Mouse (Mus musculus): ENCODE measurements around the gene Gin1. TPM values are rescaled to one million over a fixed set of nuclear protein-coding genes. Genes with fewer than 3 reads are reported as not detected.

Gene Gin1
- polyA plus RNA-seq, 1 experiment from 2014 or later: 10.9 TPM

DNA sequence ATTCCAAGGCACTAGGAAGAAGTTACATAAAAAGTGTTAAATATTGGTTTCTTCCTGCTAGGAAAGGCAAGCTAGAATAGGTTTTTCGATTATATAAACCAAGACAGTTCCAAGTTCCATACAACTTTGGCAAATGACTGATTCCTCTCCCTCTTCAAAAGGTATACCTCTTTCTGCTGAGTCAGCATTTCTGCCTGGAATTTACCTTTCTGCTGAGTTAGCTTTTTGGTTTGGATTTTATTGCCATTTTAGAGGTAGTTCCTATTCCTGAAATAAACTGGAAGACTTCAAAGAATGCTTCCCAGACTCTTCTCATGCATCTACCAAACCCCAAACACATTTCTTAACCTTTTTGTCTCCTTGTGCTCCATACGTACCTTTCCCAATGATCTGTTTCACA lies 1.9 kb upstream of the Gin1 start:
- 63% methylated on average over 2 of the region's 2 CpGs for WGBS (ENCODE audit: insufficient replicate concordance)
- no peaks in the 10 kb centered on the region for H3K27me3 ChIP-seq (ENCODE audit: insufficient read depth, low read length)
- H3K4me3 ChIP-seq (ENCODE audit: low read depth, low read length): peak overlapping the region; percentile 83
- TF ChIP-seq EP300 (IDR thresholded peaks at IDR 0.05; ENCODE audit: low read depth) (no peak), CTCF (IDR thresholded peaks at IDR 0.05; ENCODE audit: low read depth) (no peak)
- no peaks in the 10 kb centered on the region for H3K9me3 ChIP-seq (ENCODE audit: low read length)
- peak overlapping the region; percentile 83 for H3K4me2 ChIP-seq (ENCODE audit: low read depth, low read length)
- H3K27ac ChIP-seq (ENCODE audit: low read depth): no peak overlapping the region
- DNase-seq (no peak), ATAC-seq (no peak)
- 0 out of 2 replicates have a peak, but pooled peaks cover 2% of the 10 kb centered on the region for H3K36me3 ChIP-seq (replicated peaks; ENCODE audit: insufficient read depth, low read length)
- H3K4me1 ChIP-seq (ENCODE audit: insufficient read depth): peaks cover 13% of the 10 kb centered on the region
- H3K9ac ChIP-seq (replicated peaks): no peak overlapping the region

DNA sequence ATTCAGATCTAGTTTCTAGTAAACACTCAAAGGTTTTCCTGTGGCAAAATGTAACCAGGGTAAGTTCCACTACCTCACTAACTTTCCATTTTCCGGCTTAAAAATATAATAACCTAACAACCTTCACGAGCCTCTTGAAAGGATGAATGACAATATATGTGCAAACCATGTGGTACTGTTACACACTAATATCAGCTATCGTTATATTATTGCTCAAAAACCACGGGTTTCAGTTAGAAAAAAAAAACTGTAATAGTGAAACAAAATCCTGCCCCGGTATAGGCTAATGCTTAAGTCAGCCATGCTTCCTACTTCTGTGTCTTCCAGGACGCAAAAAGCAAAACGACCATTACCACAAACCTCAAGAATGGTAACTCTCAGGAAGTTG lies 1.1 kb upstream of the Gin1 start:
- ATAC-seq (no peak), DNase-seq (no peak)
- Histone ChIP-seq H3K27me3 (ENCODE audit: insufficient read depth, low read length) (no peaks in the 10 kb centered on the region), H3K4me3 (ENCODE audit: low read depth, low read length) (peak overlapping the region; percentile 83), H3K4me1 (ENCODE audit: insufficient read depth) (peaks cover 13% of the 10 kb centered on the region), H3K9me3 (ENCODE audit: low read length) (no peaks in the 10 kb centered on the region), H3K9ac (replicated peaks) (peak overlapping the region; percentile 93), H3K36me3 (replicated peaks; ENCODE audit: insufficient read depth, low read length) (no peaks in the 10 kb centered on the region), H3K4me2 (ENCODE audit: low read depth, low read length) (peak overlapping the region; percentile 83), H3K27ac (ENCODE audit: low read depth) (peak overlapping the region; percentile 99)
- 4% methylated on average over 7 of the region's 7 CpGs for WGBS (ENCODE audit: insufficient replicate concordance)
- TF ChIP-seq CTCF (IDR thresholded peaks at IDR 0.05; ENCODE audit: low read depth): no peak
- 0 out of 2 replicates have a peak, but pooled peaks have one; percentile 37 for TF ChIP-seq EP300 (IDR thresholded peaks at IDR 0.05; ENCODE audit: low read depth)

DNA sequence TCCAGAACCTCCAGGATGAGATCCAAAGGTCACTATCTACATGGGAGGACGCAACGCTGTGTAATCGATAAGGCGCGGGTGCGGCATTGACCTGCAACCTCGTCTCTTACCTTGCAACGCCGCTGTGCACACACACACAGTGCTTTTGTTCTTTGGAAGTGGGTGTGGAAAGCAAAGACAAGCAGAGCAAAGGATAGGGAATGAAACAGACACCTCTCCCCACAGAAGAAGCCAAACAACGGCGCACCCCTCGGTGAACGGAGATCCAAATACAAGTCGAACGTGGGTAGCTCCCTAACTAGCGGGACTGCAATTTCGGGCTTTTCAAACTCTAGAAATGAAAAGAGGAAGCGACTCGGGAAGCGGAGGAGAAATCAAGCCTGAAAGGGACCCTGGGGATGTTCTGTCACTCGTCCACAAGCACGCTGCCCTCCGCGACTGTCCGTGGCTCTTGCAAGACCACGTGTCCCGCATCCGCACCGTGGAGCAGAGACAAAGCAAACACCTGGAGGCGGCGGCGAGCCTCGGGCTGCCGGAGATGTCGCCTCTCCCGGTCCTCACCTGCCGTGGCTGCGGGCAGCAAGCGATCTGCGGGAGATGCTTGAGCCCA lies 573 bp upstream of the Gin1 start:
- H3K36me3 ChIP-seq (replicated peaks; ENCODE audit: insufficient read depth, low read length): no peaks in the 10 kb centered on the region
- peaks cover 13% of the 10 kb centered on the region for H3K4me1 ChIP-seq (ENCODE audit: insufficient read depth)
- no peak for TF ChIP-seq CTCF (IDR thresholded peaks at IDR 0.05; ENCODE audit: low read depth)
- TF ChIP-seq EP300 (IDR thresholded peaks at IDR 0.05; ENCODE audit: low read depth): no peak; the same call in 1 of the 2 replicates
- peak overlapping the region; percentile 93 for H3K9ac ChIP-seq (replicated peaks)
- peak overlapping the region; percentile 83 for H3K4me2 ChIP-seq (ENCODE audit: low read depth, low read length)
- no peaks in the 10 kb centered on the region for H3K27me3 ChIP-seq (ENCODE audit: insufficient read depth, low read length)
- ATAC-seq (peak; percentile 27), DNase-seq (peak; percentile 76)
- H3K4me3 ChIP-seq (ENCODE audit: low read depth, low read length): peak overlapping the region; percentile 83
- whole genome bisulfite sequencing (ENCODE audit: insufficient replicate concordance): under 1% methylated on average over 40 of the region's 40 CpGs
- H3K27ac ChIP-seq (ENCODE audit: low read depth): peak overlapping the region; percentile 99
- H3K9me3 ChIP-seq (ENCODE audit: low read length): no peaks in the 10 kb centered on the region

DNA sequence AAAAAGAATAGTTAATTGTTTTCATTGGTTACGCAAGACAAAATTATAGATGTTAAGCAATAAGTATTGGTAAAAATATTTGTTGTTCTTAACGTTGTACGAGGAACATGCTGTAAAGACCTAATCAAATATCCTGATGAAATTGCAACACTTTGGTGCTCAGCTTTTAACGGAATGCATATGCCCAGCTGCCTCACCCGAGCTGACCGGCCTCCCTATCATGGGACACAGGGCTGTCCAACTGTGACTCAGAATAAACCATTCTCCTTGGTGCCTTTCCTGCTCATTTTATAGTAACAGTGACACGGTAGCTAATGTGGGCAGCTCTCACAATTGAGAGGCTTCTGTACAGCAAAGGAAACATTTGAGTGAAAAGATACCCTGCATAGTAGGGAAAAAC lies 1.1 kb downstream of the Gin1 start:
- peaks cover 7% of the 10 kb centered on the region for H3K4me1 ChIP-seq (ENCODE audit: insufficient read depth)
- peak; percentile 45 for DNase-seq

DNA sequence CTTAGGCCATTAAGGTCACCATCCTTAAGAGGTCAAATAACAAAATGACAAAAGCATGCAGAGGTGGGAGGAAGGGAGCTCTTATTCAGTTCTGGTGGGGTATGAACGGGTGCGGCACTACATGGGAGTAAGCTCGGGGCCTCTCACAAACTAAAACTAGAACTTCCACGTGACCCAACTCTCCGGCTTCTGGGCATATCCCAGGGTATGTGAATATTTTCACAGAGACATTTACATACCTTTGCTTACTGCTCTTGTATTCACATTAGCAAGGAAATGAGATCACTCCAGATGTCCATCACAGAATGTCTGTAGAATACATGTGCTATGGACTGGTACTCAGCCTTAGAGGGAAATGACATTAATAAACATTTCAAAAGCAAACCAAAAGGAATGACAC lies 1.8 kb downstream of the Gin1 start:
- no peak for TF ChIP-seq CTCF (IDR thresholded peaks at IDR 0.05; ENCODE audit: low read depth)
- no peak for TF ChIP-seq EP300 (IDR thresholded peaks at IDR 0.05; ENCODE audit: low read depth)
- H3K4me1 ChIP-seq (ENCODE audit: insufficient read depth): peaks cover 7% of the 10 kb centered on the region
- H3K4me2 ChIP-seq (ENCODE audit: low read depth, low read length): peak overlapping the region; percentile 83; the same call in 1 of the 2 replicates
- H3K36me3 ChIP-seq (replicated peaks; ENCODE audit: insufficient read depth, low read length): 0 out of 2 replicates have a peak, but pooled peaks cover 2% of the 10 kb centered on the region
- H3K4me3 ChIP-seq (ENCODE audit: low read depth, low read length): no peak overlapping the region
- no peak for DNase-seq
- no peaks in the 10 kb centered on the region for H3K9me3 ChIP-seq (ENCODE audit: low read length)
- no peak overlapping the region for H3K9ac ChIP-seq (replicated peaks)
- WGBS (ENCODE audit: insufficient replicate concordance): 81% methylated on average over 5 of the region's 5 CpGs
- no peaks in the 10 kb centered on the region for H3K27me3 ChIP-seq (ENCODE audit: insufficient read depth, low read length)
- no peak for ATAC-seq
- peak overlapping the region; percentile 65 for H3K27ac ChIP-seq (ENCODE audit: low read depth)

More for the DNA sequence above, 1.1 kb downstream of the Gin1 start:
- Histone ChIP-seq H3K9ac (replicated peaks) (no peak overlapping the region), H3K9me3 (ENCODE audit: low read length) (no peaks in the 10 kb centered on the region), H3K4me3 (ENCODE audit: low read depth, low read length) (peak overlapping the region; percentile 83), H3K4me2 (ENCODE audit: low read depth, low read length) (peak overlapping the region; percentile 83), H3K36me3 (replicated peaks; ENCODE audit: insufficient read depth, low read length) (no peaks in the 10 kb centered on the region), H3K27me3 (ENCODE audit: insufficient read depth, low read length) (no peaks in the 10 kb centered on the region), H3K27ac (ENCODE audit: low read depth) (peak overlapping the region; percentile 99)
- ATAC-seq: peak; percentile 58
- WGBS (ENCODE audit: insufficient replicate concordance): 42% methylated on average over 7 of the region's 7 CpGs
- peak; percentile 58 for TF ChIP-seq EP300 (IDR thresholded peaks at IDR 0.05; ENCODE audit: low read depth)
- no peak for TF ChIP-seq CTCF (IDR thresholded peaks at IDR 0.05; ENCODE audit: low read depth)

DNA sequence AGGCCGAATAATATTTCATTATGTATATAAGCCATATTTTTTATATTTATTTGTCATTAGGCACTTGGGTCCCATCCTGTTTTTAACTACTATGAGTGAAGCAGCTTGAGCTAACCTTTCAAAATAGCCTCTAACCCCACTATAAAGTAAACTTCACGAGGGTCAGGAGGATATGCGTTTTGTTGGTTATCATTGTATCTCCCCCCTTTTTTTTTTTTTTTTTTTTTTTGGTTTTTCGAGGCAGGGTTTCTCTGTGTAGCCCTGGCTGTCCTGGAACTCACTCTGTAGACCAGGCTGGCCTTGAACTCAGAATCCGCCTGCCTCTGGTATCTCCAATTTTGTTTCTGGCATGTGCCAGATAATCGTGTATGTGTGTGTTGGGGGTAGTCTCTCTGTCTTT lies 3.4 kb downstream of the Gin1 start:
- no peak overlapping the region for H3K27ac ChIP-seq (ENCODE audit: low read depth)
- no peak overlapping the region for H3K4me2 ChIP-seq (ENCODE audit: low read depth, low read length)
- no peaks in the 10 kb centered on the region for H3K27me3 ChIP-seq (ENCODE audit: insufficient read depth, low read length)
- H3K36me3 ChIP-seq (replicated peaks; ENCODE audit: insufficient read depth, low read length): peaks cover 5% of the 10 kb centered on the region
- no peak overlapping the region for H3K4me3 ChIP-seq (ENCODE audit: low read depth, low read length)
- DNase-seq: no peak
- WGBS (ENCODE audit: insufficient replicate concordance): 77% methylated on average over 6 of the region's 6 CpGs
- H3K9me3 ChIP-seq (ENCODE audit: low read length): no peaks in the 10 kb centered on the region
- ATAC-seq: no peak
- H3K9ac ChIP-seq (replicated peaks): no peak overlapping the region
- H3K4me1 ChIP-seq (ENCODE audit: insufficient read depth): peaks cover 7% of the 10 kb centered on the region
- TF ChIP-seq CTCF (IDR thresholded peaks at IDR 0.05; ENCODE audit: low read depth): no peak
- no peak for TF ChIP-seq EP300 (IDR thresholded peaks at IDR 0.05; ENCODE audit: low read depth)

All from liver, postnatal 0 days (tissue).